Mouse (Mus musculus): ENCODE measurements at regions not wholly inside any gene's neighbourhood (a gene's known extent, or its start where the extent isn't known, plus 50 kb on each side); places are given as distances from the start of the nearest gene placed in this dataset.

DNA sequence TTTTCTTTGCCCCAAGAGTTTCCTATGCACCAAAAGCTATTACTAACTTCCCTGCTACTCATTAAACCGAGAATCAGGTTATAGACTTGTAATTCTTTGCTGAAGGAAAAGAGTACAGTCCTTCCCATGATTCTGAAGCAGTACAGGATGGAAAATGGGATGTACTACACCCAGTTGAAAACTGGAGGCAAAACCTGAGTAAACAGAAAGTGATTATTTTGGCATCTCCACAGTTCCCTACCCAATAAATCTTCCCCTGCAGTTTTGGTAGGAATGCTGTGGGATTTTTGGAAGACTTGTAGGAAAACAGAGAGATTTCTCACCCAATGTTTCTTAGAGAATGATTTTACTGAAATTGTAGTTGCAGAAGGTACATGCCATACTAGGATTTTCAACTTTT is 268.5 kb downstream of the Dio2 start:
- no peak for DNase-seq (ENCODE audit: low spot score)

DNA sequence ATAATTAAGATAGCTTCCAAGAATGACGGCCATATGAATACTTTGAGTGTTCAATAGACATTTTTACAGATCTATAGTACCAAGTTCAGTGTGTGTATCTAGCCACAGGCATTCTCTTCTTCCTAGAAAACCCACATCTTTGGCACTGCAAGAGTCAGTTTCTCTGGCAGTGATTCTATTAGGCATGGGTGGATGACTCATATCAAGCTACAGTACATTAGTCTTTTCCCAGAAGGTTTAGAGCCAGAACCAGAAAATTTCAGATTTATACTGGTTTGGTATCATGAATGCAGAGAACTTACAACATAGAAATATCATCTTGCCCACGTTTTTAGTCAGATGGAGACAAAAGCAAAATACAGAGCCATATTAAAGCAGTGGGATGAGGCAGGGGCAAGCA is 278.1 kb downstream of the Dio2 start:
- DNase-seq (ENCODE audit: low spot score): no peak

DNA sequence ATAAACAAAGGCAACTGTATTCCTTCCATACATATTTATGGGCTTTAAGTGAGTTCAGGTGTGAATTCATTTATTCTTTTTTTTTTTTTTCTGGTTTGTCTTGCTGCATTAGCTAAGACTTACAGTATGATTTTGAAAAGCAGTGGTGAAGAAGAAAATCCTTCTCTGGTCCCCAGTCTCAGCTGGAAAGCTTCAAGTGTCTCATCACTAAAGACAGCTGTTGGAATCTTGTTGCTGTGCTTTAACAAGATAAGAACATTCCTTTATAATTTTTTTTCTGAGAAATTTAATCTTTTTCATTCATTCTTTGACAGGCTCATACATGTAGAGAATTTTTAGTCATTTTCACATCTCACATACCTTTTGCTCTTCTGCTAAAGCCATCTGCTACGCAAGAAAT is 297.6 kb downstream of the Dio2 start:
- DNase-seq (ENCODE audit: low spot score): no peak

DNA sequence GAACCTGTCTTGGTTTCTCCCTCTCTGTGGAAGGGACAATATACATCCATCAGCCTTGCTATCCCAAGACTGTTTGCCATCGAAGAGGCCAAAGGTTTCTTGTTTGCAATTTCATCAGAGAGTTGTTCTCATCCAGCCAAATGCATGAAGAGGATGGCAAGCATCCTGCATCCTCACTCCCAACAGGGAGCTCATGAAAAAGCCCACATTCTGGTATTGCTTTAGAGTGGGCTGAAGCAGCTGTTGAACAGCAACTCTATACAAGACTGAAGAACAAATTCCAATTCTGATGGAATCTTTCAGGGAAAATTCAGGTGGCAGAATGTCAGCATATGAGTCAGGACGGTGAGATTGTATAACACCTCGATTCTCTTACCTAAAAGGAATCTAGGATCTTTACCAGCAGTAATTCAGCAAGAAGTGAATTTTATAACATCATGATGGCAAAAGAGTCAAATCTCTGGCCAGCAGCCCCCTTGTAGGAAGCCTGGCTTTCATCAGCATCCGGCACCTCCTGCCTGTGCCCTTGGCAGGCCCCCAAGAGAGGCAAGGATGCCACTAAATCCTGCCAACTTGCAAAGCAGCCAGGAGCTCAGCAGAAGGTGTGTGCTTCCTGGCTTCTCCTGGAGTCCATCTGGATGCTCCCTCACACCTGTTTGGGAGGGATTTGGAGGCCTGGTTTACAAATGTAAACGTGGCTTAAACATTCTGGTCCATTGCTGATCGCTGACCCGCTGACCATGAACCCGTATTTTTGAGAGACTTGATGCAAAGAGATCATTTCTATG is 312.8 kb downstream of the Dio2 start:
- DNase-seq (ENCODE audit: low spot score): no peak

DNA sequence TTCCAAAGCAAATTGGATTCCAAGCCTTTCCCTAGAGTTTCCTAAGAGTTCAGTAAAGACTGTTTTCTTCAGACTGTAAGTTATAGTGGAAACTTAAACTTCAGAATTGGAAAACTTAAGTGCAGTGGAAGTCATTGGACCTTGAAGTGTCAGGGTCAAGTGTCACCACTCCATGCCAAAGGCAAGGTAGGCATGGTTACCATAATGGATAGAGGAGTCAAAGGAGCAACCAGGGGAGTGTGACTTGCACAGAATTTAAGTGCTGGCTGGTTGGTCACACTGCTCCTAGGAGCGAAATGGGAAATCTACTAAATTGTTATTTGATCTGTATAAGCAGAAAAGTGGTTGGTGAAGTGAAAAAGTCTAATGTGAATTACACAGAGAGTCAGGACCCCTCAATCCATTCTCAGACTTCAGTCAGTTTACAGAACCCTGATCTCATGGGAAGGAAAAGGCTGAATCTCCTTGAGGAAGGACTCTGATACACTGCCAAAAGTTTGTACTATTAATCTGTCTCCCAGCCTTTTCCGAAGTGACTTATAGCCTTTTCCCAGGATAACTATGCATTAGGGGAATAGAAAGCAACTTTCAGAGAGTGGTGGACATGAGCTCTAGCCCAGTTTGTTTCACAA is 320.5 kb downstream of the Dio2 start:
- no peak for DNase-seq (ENCODE audit: low spot score)

DNA sequence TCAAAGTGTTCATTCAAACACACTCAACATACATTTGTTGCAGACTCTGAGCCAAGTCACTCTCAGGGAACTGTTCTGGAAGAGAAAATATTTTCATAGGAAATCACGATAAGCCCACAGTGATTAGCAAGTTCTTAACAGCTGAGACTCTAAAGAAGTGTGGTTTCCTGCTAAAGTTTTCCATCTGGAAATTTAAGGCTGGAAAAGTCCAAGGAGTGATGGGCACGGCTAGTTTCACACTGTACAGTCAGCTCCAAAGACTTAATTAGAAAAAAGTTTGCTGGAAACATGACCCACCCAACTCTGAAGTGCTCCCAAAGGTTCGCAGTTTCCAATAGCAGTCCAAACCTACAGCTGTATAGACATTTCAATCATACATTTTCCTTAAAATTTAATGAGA is 329.5 kb downstream of the Dio2 start:
- DNase-seq (ENCODE audit: low spot score): no peak

DNA sequence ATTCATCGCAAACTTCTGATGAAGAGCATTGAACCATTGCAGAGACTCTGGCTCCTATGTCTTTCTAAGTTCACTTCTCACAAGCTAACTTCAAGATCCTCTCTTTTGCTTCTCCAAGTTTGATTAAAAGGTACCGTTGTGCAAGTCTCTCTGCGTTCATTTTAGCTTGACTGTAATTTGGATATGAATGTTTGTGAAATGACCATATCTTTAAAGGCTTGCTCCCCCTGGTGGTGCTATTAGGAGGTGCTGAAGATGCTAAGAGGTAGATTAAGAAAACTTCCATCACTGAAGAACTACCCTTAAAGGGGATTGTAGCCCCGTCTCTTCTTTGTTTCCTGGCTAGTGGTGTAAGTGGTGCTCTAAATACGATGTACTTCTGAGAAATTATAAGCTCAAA is 339.7 kb downstream of the Dio2 start:
- DNase-seq (ENCODE audit: low spot score): peak; percentile 3

Data from lung, postnatal 25 days (tissue).